Mouse (Mus musculus) kidney, postnatal 0 days (tissue): Measurements from ENCODE around the gene Erbb4. TPM values are rescaled to one million over a fixed set of nuclear protein-coding genes. Genes with fewer than 3 reads are reported as not detected.
"Not testable (repeated sequence)": the region's sequence is repeated elsewhere in the genome, so short reads cannot be mapped to it uniquely, and the experiment has no call there.

Experiments used
- ATAC-seq: fragments of 200-750 bp; cut with Nextera tagmentation; replicated peaks from 2 replicates; pipeline ENCODE4 v1.8.0; 2017; ENCODE audit warnings: low read depth, moderate number of reproducible peaks, moderate TSS enrichment, moderate library complexity; ENCODE audit not compliant: low FRiP score
- DNase-seq: peaks from one replicate; pipeline ENCODE4 v3.0.0-alpha.2; 2016; ENCODE audit warnings: low spot score
- H3K27ac ChIP-seq: fragments of 300-500 bp; sonication (generic); 2 replicates; pipeline ENCODE4 v1.5.1; 2014; ENCODE audit warnings: mild to moderate bottlenecking
- H3K27me3 ChIP-seq: fragments of 300-500 bp; sonication (generic); 2 replicates; pipeline ENCODE4 v1.6.1; 2014; ENCODE audit warnings: low read length, mixed read lengths; ENCODE audit not compliant: insufficient read depth
- H3K36me3 ChIP-seq: fragments of 300-500 bp; sonication (generic); 2 replicates; pipeline ENCODE4 v1.6.1; 2014; ENCODE audit warnings: low read length, mixed read lengths; ENCODE audit not compliant: insufficient read depth
- H3K4me1 ChIP-seq: fragments of 300-500 bp; sonication (generic); replicated peaks from 2 replicates; pipeline ENCODE4 v1.6.1; 2014; ENCODE audit warnings: antibody characterized with exemption, low read length, mixed read lengths; ENCODE audit not compliant: insufficient read depth
- H3K4me2 ChIP-seq: fragments of 300-500 bp; sonication (generic); 2 replicates; pipeline ENCODE4 v1.6.1; 2014; ENCODE audit warnings: mild to moderate bottlenecking, low read length, moderate library complexity, mixed read lengths
- H3K4me3 ChIP-seq: fragments of 300-500 bp; sonication (generic); replicated peaks from 2 replicates; pipeline ENCODE4 v1.5.1; 2014; ENCODE audit warnings: low read depth, low read length
- H3K9ac ChIP-seq: fragments of 300-500 bp; sonication (generic); 2 replicates; pipeline ENCODE4 v1.6.1; 2014; ENCODE audit warnings: low read depth, low read length
- H3K9me3 ChIP-seq: fragments of 300-500 bp; sonication (generic); replicated peaks from 2 replicates; pipeline ENCODE4 v1.6.1; 2016; ENCODE audit warnings: low read length, inconsistent platforms, mixed read lengths
- CTCF ChIP-seq: IDR thresholded peaks from 2 replicates; pipeline ENCODE4 v1.5.1; 2016; ENCODE audit warnings: antibody characterized with exemption, low read depth, mild to moderate bottlenecking, moderate library complexity
- WGBS: fragments of 180-500 bp; shearing (Covaris S2); extraction: QIAGEN DNeasy Blood & Tissue Kit; methylation state at CpG from one replicate; pipeline ENCODE4 v1.1.7; 2014; 5-methylcytosine and 5-hydroxymethylcytosine counted together
- polyA plus RNA-seq: library from polyadenylated mRNA; unstranded; fragments of >200 nt; fragmentation: Nextera tagmentation; extraction: Ambion mirVana; gene quantifications from 2 replicates; pipeline ENCODE4 v1.2.1, GENCODE M21; 2015

The Erbb4 gene
- polyA plus RNA-seq, 1 experiment from 2014 or later: 5.0 TPM

DNA sequence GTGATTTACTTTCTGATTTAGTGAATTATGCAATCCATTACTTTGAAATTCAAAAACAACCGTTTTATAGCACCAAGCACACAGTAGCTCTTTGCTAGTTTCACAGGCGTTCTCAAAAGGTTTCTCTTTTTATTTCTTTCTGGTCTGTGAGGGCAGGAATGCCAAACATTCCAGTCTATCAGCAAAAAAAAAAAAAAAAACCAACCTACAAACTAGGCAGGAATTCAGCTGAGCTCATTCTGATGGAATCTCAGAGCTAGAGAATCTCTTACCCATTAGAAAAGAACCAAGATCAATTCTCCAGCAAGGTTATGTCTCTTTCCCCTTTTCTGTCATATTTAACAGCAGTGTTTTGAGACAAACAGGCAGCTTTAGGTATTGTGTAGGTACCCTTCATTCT lies 327.2 kb downstream of the Erbb4 start:
- H3K4me1 ChIP-seq: 0 out of 2 replicates have a peak, but pooled peaks cover 8% of the 10 kb centered on the region
- no peak for ATAC-seq
- H3K4me2 ChIP-seq: peak overlapping the region; percentile 42
- H3K36me3 ChIP-seq: no peaks in the 10 kb centered on the region
- 17% methylated on average over 2 of the region's 2 CpGs for WGBS
- H3K27ac ChIP-seq: no peak overlapping the region
- DNase-seq: peak; percentile 28
- H3K9ac ChIP-seq: no peak overlapping the region
- no peak for TF ChIP-seq CTCF
- H3K27me3 ChIP-seq: no peaks in the 10 kb centered on the region
- no peaks in the 10 kb centered on the region for H3K9me3 ChIP-seq
- no peak overlapping the region for H3K4me3 ChIP-seq

DNA sequence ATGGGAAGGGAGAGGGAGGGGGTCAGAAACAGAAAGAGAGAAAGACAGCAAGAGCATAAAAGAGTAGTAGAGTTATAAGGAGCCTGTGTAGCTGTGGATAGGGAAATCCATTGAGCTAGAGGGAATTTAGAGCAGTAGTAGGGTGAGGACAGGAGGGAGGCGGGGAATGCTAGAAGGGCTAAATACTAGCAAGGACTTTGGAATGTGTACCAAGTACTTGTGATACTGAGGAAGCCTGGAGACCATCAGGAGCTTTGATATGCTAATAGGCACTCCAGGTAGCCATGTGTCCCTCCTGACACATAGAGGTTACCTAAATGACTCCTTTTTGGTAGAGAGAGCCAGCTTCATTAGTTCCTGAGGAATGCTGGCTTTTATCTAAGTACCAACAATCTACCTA lies 327.8 kb downstream of the Erbb4 start:
- WGBS: 85% methylated on average over 1 of the region's 1 CpGs
- Histone ChIP-seq H3K27ac (no peak overlapping the region), H3K27me3 (no peaks in the 10 kb centered on the region), H3K9ac (no peak overlapping the region), H3K4me2 (peak overlapping the region; percentile 42; the same call in 1 of the 2 replicates), H3K4me3 (no peak overlapping the region), H3K36me3 (no peaks in the 10 kb centered on the region), H3K4me1 (0 out of 2 replicates have a peak, but pooled peaks cover 8% of the 10 kb centered on the region), H3K9me3 (no peaks in the 10 kb centered on the region)
- TF ChIP-seq CTCF: no peak
- ATAC-seq (no peak), DNase-seq (no peak)

- H3K9me3 ChIP-seq, H3K27me3 ChIP-seq, H3K27ac ChIP-seq, ATAC-seq, H3K4me3 ChIP-seq, H3K36me3 ChIP-seq, H3K4me1 ChIP-seq, H3K9ac ChIP-seq, H3K4me2 ChIP-seq, DNase-seq: not testable (repeated sequence)
Observed at GRCm38 (mm10) chr1:68766095-68766494, 341.8 kb downstream of the Erbb4 start.

DNA sequence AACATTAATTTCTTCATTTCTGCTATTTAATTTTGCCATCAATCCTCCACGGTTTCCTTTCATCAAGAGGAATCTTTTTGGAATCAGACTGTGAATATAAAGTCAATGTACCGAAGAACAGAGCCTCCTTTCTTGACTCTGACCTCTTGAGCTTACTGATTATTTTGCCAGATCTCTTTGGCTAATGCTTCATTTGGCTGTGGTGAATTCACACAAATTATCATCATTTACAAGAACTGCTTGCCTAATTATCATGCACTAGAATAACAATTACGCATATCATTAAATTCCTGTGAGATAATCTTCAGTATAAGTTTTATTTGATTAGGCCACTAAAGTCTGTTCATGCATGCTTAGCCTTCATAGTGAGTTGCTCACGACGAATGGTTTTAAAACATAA lies 345.4 kb downstream of the Erbb4 start:
- Histone ChIP-seq H3K4me2 (no peak overlapping the region), H3K27me3 (no peaks in the 10 kb centered on the region), H3K4me3 (no peak overlapping the region), H3K9me3 (no peaks in the 10 kb centered on the region), H3K36me3 (no peaks in the 10 kb centered on the region), H3K9ac (no peak overlapping the region), H3K27ac (no peak overlapping the region), H3K4me1 (no peaks in the 10 kb centered on the region)
- TF ChIP-seq CTCF: no peak
- ATAC-seq (no peak), DNase-seq (no peak)
- 69% methylated on average over 5 of the region's 5 CpGs for WGBS

GRCm38 (mm10) chr1:68748976-68749375 lies 358.9 kb downstream of the Erbb4 start:
- H3K27me3 ChIP-seq: no peaks in the 10 kb centered on the region
- WGBS: 7% methylated on average over 1 of the region's 1 CpGs
- H3K4me3 ChIP-seq: no peak overlapping the region
- peak; percentile 53 for DNase-seq
- H3K4me2 ChIP-seq: no peak overlapping the region
- no peaks in the 10 kb centered on the region for H3K36me3 ChIP-seq
- no peak overlapping the region for H3K9ac ChIP-seq
- ATAC-seq: no peak
- TF ChIP-seq CTCF: no peak
- no peaks in the 10 kb centered on the region for H3K9me3 ChIP-seq
- H3K27ac ChIP-seq: no peak overlapping the region
- no peaks in the 10 kb centered on the region for H3K4me1 ChIP-seq

DNA sequence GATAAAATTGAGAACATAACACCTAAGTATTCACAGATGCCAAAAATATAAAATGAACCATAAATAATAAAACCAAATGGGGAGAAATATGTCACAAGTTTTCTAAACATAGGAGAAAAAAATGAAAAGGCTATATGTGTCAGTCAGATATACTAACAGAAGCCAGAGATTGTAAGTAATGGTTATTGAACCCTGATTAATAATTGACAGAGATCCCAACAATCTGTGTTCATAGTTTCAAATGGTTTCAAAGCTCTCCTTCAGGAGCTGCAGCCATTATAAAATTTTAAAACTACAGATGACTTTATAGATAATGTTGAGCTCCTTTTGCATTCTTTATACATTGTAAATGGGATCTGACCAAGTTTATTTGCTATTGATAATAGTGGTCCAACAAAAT lies 426.4 kb downstream of the Erbb4 start:
- Histone ChIP-seq H3K9me3 (no peaks in the 10 kb centered on the region), H3K36me3 (no peaks in the 10 kb centered on the region), H3K4me3 (no peak overlapping the region), H3K27ac (no peak overlapping the region), H3K4me1 (no peaks in the 10 kb centered on the region), H3K27me3 (no peaks in the 10 kb centered on the region), H3K4me2 (no peak overlapping the region), H3K9ac (no peak overlapping the region)
- ATAC-seq: no peak
- no peak for TF ChIP-seq CTCF
- no peak for DNase-seq

- Histone ChIP-seq H3K27me3 (no peaks in the 10 kb centered on the region), H3K4me2 (no peak overlapping the region), H3K36me3 (no peaks in the 10 kb centered on the region), H3K27ac (no peak overlapping the region), H3K4me1 (no peaks in the 10 kb centered on the region), H3K9me3 (no peaks in the 10 kb centered on the region), H3K9ac (no peak overlapping the region), H3K4me3 (no peak overlapping the region)
- ATAC-seq: no peak
- DNase-seq: no peak
- 72% methylated on average over 4 of the region's 4 CpGs for WGBS
- no peak for TF ChIP-seq CTCF
Observed at GRCm38 (mm10) chr1:68674667-68675066, 433.2 kb downstream of the Erbb4 start.
